Mouse (Mus musculus) lung, postnatal 0 days (tissue): ENCODE data around the gene 2300002M23Rik. TPM values are rescaled to one million over a fixed set of nuclear protein-coding genes. Genes with fewer than 3 reads are reported as not detected.
A peak's percentile ranks its signal among the peaks of the same experiment; 100 is the strongest.

ENCODE experiments used
- ATAC-seq: fragments of 200-750 bp; cut with Nextera tagmentation; 2 replicates; pipeline ENCODE4 v1.8.0; 2017; ENCODE audit warnings: moderate library complexity
- DNase-seq: peaks from one replicate; pipeline ENCODE4 v3.0.0-alpha.2; 2016; ENCODE audit warnings: low spot score
- H3K27ac ChIP-seq: fragments of 300-500 bp; sonication (generic); 2 replicates; pipeline ENCODE4 v1.5.1; 2014; ENCODE audit warnings: antibody characterized with exemption, mild to moderate bottlenecking, low read length, mixed read lengths
- H3K27me3 ChIP-seq: fragments of 300-500 bp; sonication (generic); replicated peaks from 2 replicates; pipeline ENCODE4 v1.6.1; 2014; ENCODE audit warnings: low read length, mixed read lengths; ENCODE audit not compliant: insufficient read depth
- H3K36me3 ChIP-seq: fragments of 300-500 bp; sonication (generic); 2 replicates; pipeline ENCODE4 v1.6.1; 2014; ENCODE audit warnings: low read length, mixed read lengths; ENCODE audit not compliant: insufficient read depth
- H3K4me1 ChIP-seq: fragments of 300-500 bp; sonication (generic); 2 replicates; pipeline ENCODE4 v1.6.1; 2014; ENCODE audit warnings: antibody characterized with exemption, low read depth, low read length, mixed read lengths; ENCODE audit not compliant: insufficient read depth
- H3K4me2 ChIP-seq: fragments of 300-500 bp; sonication (generic); replicated peaks from 2 replicates; pipeline ENCODE4 v1.6.1; 2014; ENCODE audit warnings: low read depth, mild to moderate bottlenecking, low read length, moderate library complexity, mixed read lengths
- H3K4me3 ChIP-seq: fragments of 300-500 bp; sonication (generic); 2 replicates; pipeline ENCODE4 v1.5.1; 2014; ENCODE audit warnings: low read depth, low read length
- H3K9ac ChIP-seq: fragments of 300-500 bp; sonication (generic); replicated peaks from 2 replicates; pipeline ENCODE4 v1.6.1; 2014; ENCODE audit warnings: low read depth, mild to moderate bottlenecking
- H3K9me3 ChIP-seq: fragments of 300-500 bp; sonication (generic); 2 replicates; pipeline ENCODE4 v1.6.1; 2016; ENCODE audit warnings: low read length, mixed read lengths
- CTCF ChIP-seq: IDR thresholded peaks from 2 replicates; pipeline ENCODE4 v1.5.1; 2016; ENCODE audit warnings: antibody characterized with exemption, mild to moderate bottlenecking
- EP300 ChIP-seq: IDR thresholded peaks from 2 replicates; pipeline ENCODE4 v1.6.1; 2016; ENCODE audit warnings: antibody characterized with exemption, mild to moderate bottlenecking, control low read depth
- WGBS: fragments of 180-500 bp; shearing (Covaris S2); extraction: QIAGEN DNeasy Blood & Tissue Kit; methylation state at CpG from one replicate; pipeline ENCODE4 v1.1.7; 2014; 5-methylcytosine and 5-hydroxymethylcytosine counted together
- polyA plus RNA-seq: library from polyadenylated mRNA; unstranded; fragments of >200 nt; fragmentation: Nextera tagmentation; extraction: Ambion mirVana; gene quantifications from 2 replicates; pipeline ENCODE4 v1.2.1, GENCODE M21; 2015

2300002M23Rik gene
- polyA plus RNA-seq: not detected in 2 replicates

GRCm38 (mm10) chr17:35567150-35567549 is at the start of gene 2300002M23Rik:
2300002M23Rik (plus strand) TSS chr17:35567450.
- ATAC-seq: no peak
- no peaks in the 10 kb centered on the region for H3K4me1 ChIP-seq
- H3K4me3 ChIP-seq: no peak within 1 kb of the TSS
- no peak within 1 kb of the TSS for H3K4me2 ChIP-seq
- H3K9me3 ChIP-seq: no peaks in the 10 kb centered on the region
- no peak within 1 kb of the TSS for H3K9ac ChIP-seq
- peaks cover 13% of the 10 kb centered on the region; the same call in 1 of the 2 replicates for H3K27me3 ChIP-seq
- DNase-seq: no peak
- WGBS: 47% methylated on average over 3 of the region's 3 CpGs
- H3K27ac ChIP-seq: no peak within 1 kb of the TSS
- no peaks in the 10 kb centered on the region for H3K36me3 ChIP-seq
- no peak for TF ChIP-seq EP300
- TF ChIP-seq CTCF: no peak

GRCm38 (mm10) chr17:35517526-35517925 is 49.7 kb upstream of the 2300002M23Rik start:
- TF ChIP-seq CTCF (no peak), EP300 (no peak)
- Histone ChIP-seq H3K4me2 (peak overlapping the region; percentile 90), H3K36me3 (0 out of 2 replicates have a peak, but pooled peaks cover 4% of the 10 kb centered on the region), H3K4me1 (peaks cover 9% of the 10 kb centered on the region; the same call in 1 of the 2 replicates), H3K27me3 (no peaks in the 10 kb centered on the region), H3K9ac (peak overlapping the region; percentile 16; the same call in 1 of the 2 replicates), H3K27ac (peak overlapping the region; percentile 16; the same call in 1 of the 2 replicates), H3K9me3 (no peaks in the 10 kb centered on the region), H3K4me3 (peak overlapping the region; percentile 52)
- no peak for ATAC-seq
- 6% methylated on average over 12 of the region's 12 CpGs for WGBS
- peak; percentile 16 for DNase-seq

- 80% methylated on average over 9 of the region's 9 CpGs for WGBS
- Histone ChIP-seq H3K9me3 (no peaks in the 10 kb centered on the region), H3K27ac (no peak overlapping the region), H3K36me3 (peaks cover 5% of the 10 kb centered on the region; the same call in 1 of the 2 replicates), H3K4me1 (no peaks in the 10 kb centered on the region), H3K27me3 (no peaks in the 10 kb centered on the region), H3K4me2 (no peak overlapping the region), H3K9ac (no peak overlapping the region), H3K4me3 (no peak overlapping the region)
- DNase-seq (no peak), ATAC-seq (no peak)
- TF ChIP-seq CTCF (no peak), EP300 (no peak)
These were observed 42.9 kb upstream of the 2300002M23Rik start for GRCm38 (mm10) chr17:35524354-35524753.

- no peak overlapping the region for H3K4me2 ChIP-seq
- no peak for ATAC-seq
- H3K4me1 ChIP-seq: no peaks in the 10 kb centered on the region
- no peaks in the 10 kb centered on the region for H3K27me3 ChIP-seq
- no peak overlapping the region for H3K9ac ChIP-seq
- TF ChIP-seq CTCF (no peak), EP300 (no peak)
- no peak for DNase-seq
- 79% methylated on average over 8 of the region's 8 CpGs for WGBS
- H3K4me3 ChIP-seq: no peak overlapping the region
- no peak overlapping the region for H3K27ac ChIP-seq
- H3K36me3 ChIP-seq: peaks cover 6% of the 10 kb centered on the region; the same call in 1 of the 2 replicates
- no peaks in the 10 kb centered on the region for H3K9me3 ChIP-seq
These were observed 40.6 kb upstream of the 2300002M23Rik start for GRCm38 (mm10) chr17:35526644-35527043.

DNA sequence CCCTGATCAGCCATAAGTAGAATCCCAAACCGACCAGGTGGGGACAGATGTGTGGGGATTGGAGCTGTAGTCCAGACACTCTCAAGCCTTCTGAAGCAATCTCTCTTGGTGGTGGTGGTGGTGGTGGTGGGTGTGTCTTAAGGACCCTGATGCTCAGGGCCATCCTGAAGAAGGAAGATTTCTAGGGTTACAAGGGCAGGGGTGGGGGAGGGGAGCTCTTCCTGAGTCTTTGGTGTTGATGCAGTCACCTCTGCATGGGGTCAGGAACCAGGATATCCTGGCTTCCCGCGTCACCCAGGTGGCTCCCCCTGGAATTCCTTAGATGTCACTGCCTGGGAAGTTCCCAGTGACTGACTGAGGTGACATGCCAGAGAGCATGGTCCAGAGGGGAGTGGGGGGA is 34.9 kb upstream of the 2300002M23Rik start:
- no peak for DNase-seq
- Histone ChIP-seq H3K27ac (no peak overlapping the region), H3K4me1 (no peaks in the 10 kb centered on the region), H3K4me3 (no peak overlapping the region), H3K27me3 (no peaks in the 10 kb centered on the region), H3K4me2 (no peak overlapping the region), H3K9me3 (no peaks in the 10 kb centered on the region), H3K9ac (no peak overlapping the region), H3K36me3 (peaks cover 4% of the 10 kb centered on the region; the same call in 1 of the 2 replicates)
- no peak for TF ChIP-seq EP300
- no peak for TF ChIP-seq CTCF
- WGBS: 6% methylated on average over 3 of the region's 3 CpGs
- ATAC-seq: no peak

DNA sequence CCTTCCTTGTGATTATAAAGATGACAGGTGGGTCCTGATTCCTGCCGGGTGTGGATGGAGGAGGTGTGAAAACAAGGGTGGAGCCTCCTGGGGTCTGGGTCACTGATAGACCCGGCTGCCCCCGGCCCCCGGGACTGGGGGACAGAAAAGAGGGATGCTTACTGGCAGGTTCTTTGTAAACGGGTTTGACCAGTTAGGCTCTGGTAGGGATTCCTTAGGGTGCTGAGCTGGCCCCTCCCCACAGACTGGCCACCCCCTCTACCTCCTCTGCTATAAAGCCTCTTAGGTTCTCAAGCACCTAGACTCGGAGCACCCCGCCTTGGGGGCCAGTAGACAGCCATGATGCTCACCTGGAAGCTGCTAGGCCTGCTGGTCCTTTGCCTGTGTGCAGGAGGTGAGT is 34.3 kb upstream of the 2300002M23Rik start, which contains the start of gene Psors1c2:
Gene Psors1c2, plus strand, starts transcription at position 301 of the 400 bp plus-strand sequence.
- H3K27ac ChIP-seq: no peak within 1 kb of the TSS
- no peak within 1 kb of the TSS for H3K4me3 ChIP-seq
- no peak within 1 kb of the TSS for H3K9ac ChIP-seq
- ATAC-seq: no peak
- H3K27me3 ChIP-seq: no peaks in the 10 kb centered on the region
- DNase-seq: no peak
- 20% methylated on average over 7 of the region's 7 CpGs for WGBS
- no peaks in the 10 kb centered on the region for H3K4me1 ChIP-seq
- no peak within 1 kb of the TSS for H3K4me2 ChIP-seq
- no peaks in the 10 kb centered on the region for H3K9me3 ChIP-seq
- H3K36me3 ChIP-seq: peaks cover 4% of the 10 kb centered on the region; the same call in 1 of the 2 replicates
- TF ChIP-seq EP300: no peak
- TF ChIP-seq CTCF: no peak
